Mouse (Mus musculus): ENCODE measurements around the gene Olfr1420.
"Not testable (repeated sequence)": the region's sequence is repeated elsewhere in the genome, so short reads cannot be mapped to it uniquely, and the experiment has no call there.

The Olfr1420 gene

GRCm38 (mm10) chr19:11886265-11886664, at the start of gene Olfr1420:
Gene Olfr1420 (plus strand): TSS chr19:11886565.
- no peak for DNase-seq

- DNase-seq = no peak
These were observed 47.2 kb upstream of the Olfr1420 start, which contains the start of gene Olfr1417 for GRCm38 (mm10) chr19:11839119-11839518. Gene Olfr1417 (minus strand): TSS chr19:11839219.

GRCm38 (mm10) chr19:11846333-11846732, 40.0 kb upstream of the Olfr1420 start:
- no peak for DNase-seq

- DNase-seq = no peak
These were observed 33.7 kb upstream of the Olfr1420 start for GRCm38 (mm10) chr19:11852652-11853051.

GRCm38 (mm10) chr19:11854821-11855220, 31.5 kb upstream of the Olfr1420 start:
- no peak for DNase-seq

GRCm38 (mm10) chr19:11856506-11856905, 29.9 kb upstream of the Olfr1420 start:
- no peak for DNase-seq

- no peak for DNase-seq
These were observed 25.4 kb upstream of the Olfr1420 start, which contains the start of gene Olfr1418 for GRCm38 (mm10) chr19:11860966-11861365. Gene Olfr1418 (minus strand): TSS chr19:11861066.

GRCm38 (mm10) chr19:11867837-11868236, 18.5 kb upstream of the Olfr1420 start:
- no peak for DNase-seq

- no peak for DNase-seq
These were observed 11.4 kb upstream of the Olfr1420 start, which contains the start of gene Olfr1419 for GRCm38 (mm10) chr19:11875006-11875405. Gene Olfr1419 (minus strand): TSS chr19:11875106.

- DNase-seq = not testable (repeated sequence)
These were observed 8.0 kb upstream of the Olfr1420 start for GRCm38 (mm10) chr19:11878404-11878803.

GRCm38 (mm10) chr19:11911021-11911420, 24.7 kb downstream of the Olfr1420 start:
- DNase-seq = no peak

- DNase-seq = no peak
These were observed 25.2 kb downstream of the Olfr1420 start for GRCm38 (mm10) chr19:11911603-11912002.

- peak; percentile 98 for DNase-seq
These were observed 25.7 kb downstream of the Olfr1420 start, which contains the start of gene Patl1 for GRCm38 (mm10) chr19:11912037-11912532. Gene Patl1 (plus strand): TSS chr19:11912399.

- no peak for DNase-seq
These were observed 26.3 kb downstream of the Olfr1420 start for GRCm38 (mm10) chr19:11912533-11913121.

GRCm38 (mm10) chr19:11915804-11916203, 29.4 kb downstream of the Olfr1420 start:
- no peak for DNase-seq

- DNase-seq = no peak
These were observed 35.7 kb downstream of the Olfr1420 start for GRCm38 (mm10) chr19:11922068-11922467.

- not testable (repeated sequence) for DNase-seq
These were observed 36.1 kb downstream of the Olfr1420 start for GRCm38 (mm10) chr19:11922515-11922914.

GRCm38 (mm10) chr19:11926380-11926779, 40.0 kb downstream of the Olfr1420 start:
- no peak for DNase-seq

GRCm38 (mm10) chr19:11928025-11928748, 41.8 kb downstream of the Olfr1420 start:
- no peak for DNase-seq

GRCm38 (mm10) chr19:11946460-11946859, 60.1 kb downstream of the Olfr1420 start:
- not testable (repeated sequence) for DNase-seq
